Mouse (Mus musculus) bone marrow macrophage, adult 2 months (primary cell): ENCODE measurements at regions not wholly inside any gene's neighbourhood (a gene's known extent, or its start where the extent isn't known, plus 50 kb on each side); places are given as distances from the start of the nearest gene placed in this dataset.

Experiments
- CTCF ChIP-seq: IDR thresholded peaks from 2 replicates; pipeline ENCODE4 v1.5.1; 2012; ENCODE audit warnings: low read depth, mild to moderate bottlenecking, low read length, moderate library complexity
- POLR2A ChIP-seq: IDR thresholded peaks from 2 replicates; pipeline ENCODE4 v1.6.1; 2012; ENCODE audit warnings: mild to moderate bottlenecking, low read depth, low read length, borderline replicate concordance

DNA sequence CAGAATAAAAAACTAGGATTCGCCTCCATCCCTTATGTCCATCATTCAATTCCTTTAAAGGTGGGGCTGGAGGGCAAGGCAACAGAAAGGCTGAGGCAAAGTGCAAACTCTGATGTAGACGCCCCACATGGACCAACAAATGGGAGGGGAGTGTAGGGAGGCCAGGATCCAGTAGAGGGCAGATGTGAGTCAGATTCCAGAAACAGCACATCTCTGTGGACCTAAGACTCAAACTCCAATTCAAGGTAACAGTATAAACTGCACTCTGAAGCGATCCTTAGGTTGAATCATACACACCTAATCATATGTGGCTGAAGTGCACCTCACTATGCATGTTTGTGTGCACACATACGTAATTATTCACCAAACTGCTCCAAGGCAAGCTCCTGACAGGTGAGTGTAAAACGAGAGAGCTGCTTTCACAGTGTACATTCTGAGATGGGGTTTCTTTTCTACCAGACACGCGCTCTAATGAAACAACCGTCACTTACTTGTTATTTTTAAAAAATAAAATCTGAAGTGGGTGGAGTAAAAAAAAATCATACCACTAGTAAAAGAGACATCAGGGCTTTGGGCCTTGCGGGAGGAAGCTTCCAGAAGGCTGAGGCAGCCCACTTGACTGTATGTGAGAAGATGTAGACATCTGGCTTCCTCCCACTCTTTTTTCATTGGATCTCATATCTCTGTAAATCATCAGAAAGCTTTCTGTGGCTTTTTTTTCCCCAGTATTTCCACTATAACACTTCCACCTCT is 60.6 kb upstream of the Ssx2ip start:
- TF ChIP-seq CTCF (no peak), POLR2A (no peak)
